Mouse (Mus musculus): ENCODE data around the gene Zscan4f. TPM values are rescaled to one million over a fixed set of nuclear protein-coding genes. Genes with fewer than 3 reads are reported as not detected.
"Not testable (repeated sequence)": the region's sequence is repeated elsewhere in the genome, so short reads cannot be mapped to it uniquely, and the experiment has no call there.

The Zscan4f gene
- not detected in 2 replicates for polyA plus RNA-seq (2016; fragmentation: Nextera tagmentation; extraction: Ambion mirVana)

DNA sequence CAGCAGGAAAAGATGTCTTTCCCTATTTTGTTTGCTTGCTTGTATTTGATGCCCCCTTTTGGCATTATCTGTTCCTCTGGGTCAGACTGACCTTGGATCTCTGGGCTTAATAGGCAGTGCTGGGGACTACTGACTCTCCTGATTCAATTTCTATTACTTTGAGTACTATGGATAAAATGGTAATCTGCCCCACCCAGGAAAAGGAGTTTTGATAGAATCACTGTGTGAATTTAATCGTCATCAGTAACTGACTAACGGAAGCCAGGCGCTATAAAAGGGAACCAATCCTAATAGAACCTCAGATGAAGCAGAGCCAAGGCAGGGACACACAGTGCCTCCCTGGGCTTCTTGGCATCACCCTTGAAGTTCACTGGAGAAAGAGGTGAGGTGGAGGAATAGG is at the start of gene Zscan4f:
TSS of gene Zscan4f (plus strand) at position 301 of the 400 bp plus-strand sequence.
- 77% methylated on average over 3 of the region's 3 CpGs for WGBS

DNA sequence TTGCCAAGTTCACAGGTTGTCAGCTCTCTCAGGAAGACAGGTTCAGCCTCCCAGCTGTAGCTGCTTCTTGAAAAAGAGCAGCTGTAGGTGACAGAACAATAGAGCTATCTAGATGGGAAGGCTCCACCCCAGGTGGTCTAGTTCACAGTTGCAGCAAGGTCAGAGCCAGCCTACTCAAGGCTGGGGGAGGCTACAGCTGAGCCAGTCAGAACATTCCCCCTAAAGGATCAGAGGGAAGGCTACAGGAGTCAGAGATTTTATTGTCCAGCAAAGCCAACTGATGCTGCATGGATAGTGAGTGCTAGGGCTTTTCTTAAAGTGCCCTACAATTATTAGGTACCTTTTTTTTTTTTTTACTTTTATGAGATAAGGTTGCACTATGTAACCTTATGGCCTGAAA is 13.1 kb upstream of the Zscan4f start:
- H3K36me3 ChIP-seq; H3K4me1 ChIP-seq (replicated peaks); H3K4me2 ChIP-seq; ATAC-seq (ENCODE audit: insufficient number of reproducible peaks, low FRiP score); H3K9me3 ChIP-seq (replicated peaks); H3K27ac ChIP-seq (ENCODE audit: poor library complexity, severe bottlenecking); H3K4me3 ChIP-seq; H3K9ac ChIP-seq; H3K27me3 ChIP-seq (replicated peaks): not testable (repeated sequence)

More for the DNA sequence above, at the start of gene Zscan4f:
- not testable (repeated sequence) for H3K9me3 ChIP-seq (replicated peaks); H3K9ac ChIP-seq; H3K27ac ChIP-seq (ENCODE audit: poor library complexity, severe bottlenecking); H3K27me3 ChIP-seq (replicated peaks); H3K4me2 ChIP-seq; H3K4me1 ChIP-seq (replicated peaks); ATAC-seq (ENCODE audit: insufficient number of reproducible peaks, low FRiP score); H3K36me3 ChIP-seq; H3K4me3 ChIP-seq

Small RNA genes within 50 kb of the gene (microRNA-seq; reads per million reads assigned to microRNA genes)
- gene Gm23087: not detected

Other genes starting within 250 kb of the Zscan4f start
- gene Zscan4d, start 231.8 kb upstream of the Zscan4f start, polyA plus RNA-seq (2016; fragmentation: Nextera tagmentation; extraction: Ambion mirVana): not detected in 2 replicates
- not detected in 2 replicates for gene Zscan4e, start 87.2 kb upstream of the Zscan4f start, polyA plus RNA-seq (2016; fragmentation: Nextera tagmentation; extraction: Ambion mirVana)
- gene Zscan4-ps2, start 116.4 kb downstream of the Zscan4f start, polyA plus RNA-seq (2016; fragmentation: Nextera tagmentation; extraction: Ambion mirVana): not detected in 2 replicates
- gene Zscan4-ps3, start 211.4 kb downstream of the Zscan4f start, polyA plus RNA-seq (2016; fragmentation: Nextera tagmentation; extraction: Ambion mirVana): not detected in 2 replicates

Data from heart, embryonic 12.5 days (tissue).